9 mouse cellular contexts compared by ENCODE assay signal in the genomic region with DNA sequence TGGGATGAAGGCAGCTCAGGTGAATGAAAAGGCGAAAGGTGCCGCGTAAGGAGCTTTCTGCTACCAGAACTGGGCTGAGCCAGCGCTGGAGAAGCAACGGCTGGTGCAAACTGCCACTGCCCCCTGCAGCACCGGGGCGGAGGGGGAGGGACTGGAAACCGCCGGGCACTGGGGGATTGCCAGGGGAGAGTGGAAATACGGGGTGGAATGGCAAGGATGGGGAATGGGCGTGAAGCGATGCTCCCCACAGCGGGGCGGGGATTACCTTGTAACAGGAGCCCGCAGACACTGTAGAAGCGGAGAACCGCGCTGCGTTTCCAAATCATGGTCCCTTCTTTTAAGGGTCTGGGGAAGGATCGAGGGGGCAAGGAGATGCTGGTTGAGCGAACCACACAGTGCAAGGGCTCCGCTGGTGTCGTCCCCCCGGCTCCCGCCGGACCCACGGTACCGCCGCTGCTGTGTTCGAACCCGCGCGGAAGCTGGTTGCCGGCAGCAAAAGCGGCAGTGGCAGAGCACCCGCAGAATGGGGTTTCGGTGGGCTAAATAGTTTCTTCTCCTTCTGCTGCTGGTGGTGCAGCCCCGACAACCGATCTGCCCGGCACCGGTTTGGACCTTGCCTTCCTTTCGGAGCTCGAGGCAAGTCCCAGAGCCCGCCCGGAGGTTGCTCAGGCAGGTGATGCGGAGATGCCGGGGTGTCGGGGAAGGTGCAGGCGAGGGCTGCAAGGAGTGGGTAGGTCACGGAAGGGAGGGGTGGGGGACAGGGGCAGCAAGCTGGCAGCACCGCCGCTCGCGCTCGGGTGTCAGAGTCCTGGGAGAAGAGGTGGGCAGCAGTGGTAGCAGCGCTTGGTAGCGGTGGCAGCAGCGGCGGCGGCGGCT. TPM values are rescaled to one million over a fixed set of nuclear protein-coding genes. Genes with fewer than 3 reads are reported as not detected.
DNase-seq lines count a peak whose midpoint lies in the region; ATAC-seq lines count a peak whose summit lies in the region.
"Had no signal": no experiment of that assay in that cellular context is flagged by ENCODE, and none has a peak within 500 bp of the region (broad histone marks: within the 10 kb centered on the region; RNA-seq: fewer than 3 reads in every experiment).

No protein-coding gene starts in this region.

- no peak overlapping the region for H3K27ac ChIP-seq in limb, embryonic 12.5 days
- H3K27ac ChIP-seq in midbrain, embryonic 14.5 days (replicated peaks; ENCODE audit: low read depth, low read length) = peak overlapping the region; percentile 92
- no peak overlapping the region for H3K27ac ChIP-seq in stomach, embryonic 15.5 days

- DNase-seq in layer of hippocampus, adult 11-12 months (ENCODE audit: low spot score) = peak; percentile 81
- DNase-seq in layer of hippocampus, adult 9-10 months (ENCODE audit: low spot score) = no peak
- DNase-seq in cerebellum, postnatal 4 days (ENCODE audit: low spot score in 2 of 2) = peak; percentile 70 to 83
- peak; percentile 75 to 83 for DNase-seq in frontal cortex, postnatal 36 days (ENCODE audit: low spot score in 2 of 2)
- peak; percentile 42 for DNase-seq in kidney, adult 18-20 months
- DNase-seq in midbrain, embryonic 14.5 days = peak; percentile 90

- no peaks in the 10 kb centered on the region for H3K36me3 ChIP-seq in limb, embryonic 12.5 days
- H3K36me3 ChIP-seq in midbrain, embryonic 14.5 days (ENCODE audit: control insufficient read depth, insufficient read depth, low read length) = no peaks in the 10 kb centered on the region
- H3K36me3 ChIP-seq in stomach, embryonic 15.5 days = no peaks in the 10 kb centered on the region

- peak overlapping the region; percentile 68 for H3K9ac ChIP-seq in limb, embryonic 12.5 days (replicated peaks)
- H3K9ac ChIP-seq in midbrain, embryonic 14.5 days (replicated peaks; ENCODE audit: low read length) = peak overlapping the region; percentile 79
- H3K9ac ChIP-seq in stomach, embryonic 15.5 days = 0 out of 2 replicates have a peak overlapping the region, but pooled peaks have one; percentile 6

- ATAC-seq in limb, embryonic 12.5 days (ENCODE audit: insufficient number of reproducible peaks, insufficient read depth, low FRiP score, low TSS enrichment, low read depth) = peak; percentile 65
- ATAC-seq in midbrain, embryonic 14.5 days (ENCODE audit: low FRiP score, low TSS enrichment) = peak; percentile 70
- peak; percentile 20; the same call in 1 of the 2 replicates for ATAC-seq in stomach, embryonic 15.5 days (ENCODE audit: insufficient read depth, low FRiP score, low read depth)

- H3K4me1 ChIP-seq in limb, embryonic 12.5 days (replicated peaks) = no peaks in the 10 kb centered on the region; the same call in 1 of the 2 replicates
- peaks cover 4% of the 10 kb centered on the region; the same call in 1 of the 2 replicates for H3K4me1 ChIP-seq in midbrain, embryonic 14.5 days (ENCODE audit: control insufficient read depth, insufficient read depth, low read length)
- peaks cover 5% of the 10 kb centered on the region; the same call in 1 of the 2 replicates for H3K4me1 ChIP-seq in stomach, embryonic 15.5 days

- peaks cover 30% of the 10 kb centered on the region for H3K27me3 ChIP-seq in limb, embryonic 12.5 days
- H3K27me3 ChIP-seq in midbrain, embryonic 14.5 days (ENCODE audit: control insufficient read depth, insufficient read depth, low read length) = no peaks in the 10 kb centered on the region
- H3K27me3 ChIP-seq in stomach, embryonic 15.5 days (replicated peaks) = no peaks in the 10 kb centered on the region; the same call in 1 of the 2 replicates
- H3K27me3 ChIP-seq: CH12.LX had no signal

- peak overlapping the region; percentile 87 for H3K4me2 ChIP-seq in limb, embryonic 12.5 days
- peak overlapping the region; percentile 65 for H3K4me2 ChIP-seq in midbrain, embryonic 14.5 days (ENCODE audit: low read length)
- H3K4me2 ChIP-seq in stomach, embryonic 15.5 days = peak overlapping the region; percentile 98

- peak overlapping the region; percentile 71 for H3K4me3 ChIP-seq in limb, embryonic 12.5 days (replicated peaks)
- H3K4me3 ChIP-seq in midbrain, embryonic 14.5 days (replicated peaks; ENCODE audit: low read depth, low read length) = peak overlapping the region; percentile 83
- H3K4me3 ChIP-seq in stomach, embryonic 15.5 days (replicated peaks) = peak overlapping the region; percentile 68

- WGBS in limb, embryonic 12.5 days = under 1% methylated on average over 56 of the region's 61 CpGs
- under 1% methylated on average over 55 of the region's 61 CpGs for WGBS in midbrain, embryonic 14.5 days
- under 1% methylated on average over 60 of the region's 61 CpGs for WGBS in stomach, embryonic 15.5 days

- peaks cover 5% of the 10 kb centered on the region for H3K9me3 ChIP-seq in limb, embryonic 12.5 days
- no peaks in the 10 kb centered on the region for H3K9me3 ChIP-seq in midbrain, embryonic 14.5 days (ENCODE audit: control insufficient read depth, low read length)
- no peaks in the 10 kb centered on the region for H3K9me3 ChIP-seq in stomach, embryonic 15.5 days

RNA-seq across cellular contexts. Expression of a gene that starts 0.6 kb away (rescaled TPM):
- 3.3 and 4.1 TPM in 2 replicates for polyA plus RNA-seq in limb, embryonic 12.5 days (2016; fragmentation: Nextera tagmentation; extraction: Ambion mirVana)
- 42.6 and 49.5 TPM in 2 replicates for polyA plus RNA-seq in midbrain, embryonic 14.5 days (2014; fragmentation: Nextera tagmentation; extraction: Ambion mirVana)
- polyA plus RNA-seq in stomach, embryonic 15.5 days (2015; fragmentation: Nextera tagmentation; extraction: Ambion mirVana) = 2.1 and 2.7 TPM in 2 replicates

Comparison
In these comparisons a context has a peak if more than half of its experiments do, and no peak if none do; other contexts are left out.
1. ATAC-seq: peak in every context shown above with its lines; median percentile 70 in midbrain, embryonic 14.5 days; 65 in limb, embryonic 12.5 days; 20 in stomach, embryonic 15.5 days.
2. H3K9ac ChIP-seq: peak in every context shown above with its lines; median percentile 79 in midbrain, embryonic 14.5 days; 68 in limb, embryonic 12.5 days; 6 in stomach, embryonic 15.5 days.